Mouse (Mus musculus) cortical plate, adult 2 months (tissue): ENCODE results near the gene Cd86. TPM values are rescaled to one million over a fixed set of nuclear protein-coding genes. Genes with fewer than 3 reads are reported as not detected.
A peak's percentile ranks its signal among the peaks of the same experiment; 100 is the strongest.

ENCODE experiments used
- H3K27ac ChIP-seq: fragments of 200-500 bp; 2 replicates; pipeline ENCODE4 v1.5.1; 2012; ENCODE audit warnings: low read length, control low read depth, inconsistent platforms; ENCODE audit not compliant: insufficient read depth
- H3K4me1 ChIP-seq: fragments of 200-500 bp; 2 replicates; pipeline ENCODE4 v1.6.1; 2011; ENCODE audit warnings: low read length; ENCODE audit not compliant: control insufficient read depth, insufficient read depth
- H3K4me3 ChIP-seq: fragments of 200-500 bp; 2 replicates; pipeline ENCODE4 v1.5.1; 2011; ENCODE audit warnings: mild to moderate bottlenecking, low read length, control low read depth; ENCODE audit not compliant: insufficient read depth
- CTCF ChIP-seq: fragments of 200-500 bp; IDR thresholded peaks from 2 replicates; pipeline ENCODE4 v1.5.1; 2011; ENCODE audit warnings: mild to moderate bottlenecking, control low read depth, low read length; ENCODE audit not compliant: insufficient read depth; ENCODE audit errors: extremely low read depth
- POLR2A ChIP-seq: fragments of 200-500 bp; IDR thresholded peaks from 2 replicates; pipeline ENCODE4 v1.6.1; 2011; ENCODE audit warnings: mild to moderate bottlenecking, low read length, control low read depth; ENCODE audit not compliant: insufficient read depth; ENCODE audit errors: extremely low read depth
- polyA plus RNA-seq: library from polyadenylated mRNA; depleted of rRNA; stranded (reverse); fragments of >200 nt; gene quantifications from 2 replicates; pipeline ENCODE4 v1.2.3, GENCODE M21; 2012

Cd86 gene
- polyA plus RNA-seq, 1 experiment = 3.2 TPM

- H3K4me3 ChIP-seq = no peak overlapping the region
- no peaks in the 10 kb centered on the region for H3K4me1 ChIP-seq
Observed at GRCm38 (mm10) chr16:36636800-36637199, 29.1 kb downstream of the Cd86 start.

GRCm38 (mm10) chr16:36634971-36635710 is 30.7 kb downstream of the Cd86 start:
- Histone ChIP-seq H3K4me3 (no peak overlapping the region), H3K27ac (no peak overlapping the region), H3K4me1 (no peaks in the 10 kb centered on the region)
- no peak for TF ChIP-seq CTCF
- no peak for TF ChIP-seq POLR2A

More at GRCm38 (mm10) chr16:36636800-36637199, 29.1 kb downstream of the Cd86 start:
- TF ChIP-seq CTCF = no peak
- no peak for TF ChIP-seq POLR2A
- no peak overlapping the region for H3K27ac ChIP-seq

DNA sequence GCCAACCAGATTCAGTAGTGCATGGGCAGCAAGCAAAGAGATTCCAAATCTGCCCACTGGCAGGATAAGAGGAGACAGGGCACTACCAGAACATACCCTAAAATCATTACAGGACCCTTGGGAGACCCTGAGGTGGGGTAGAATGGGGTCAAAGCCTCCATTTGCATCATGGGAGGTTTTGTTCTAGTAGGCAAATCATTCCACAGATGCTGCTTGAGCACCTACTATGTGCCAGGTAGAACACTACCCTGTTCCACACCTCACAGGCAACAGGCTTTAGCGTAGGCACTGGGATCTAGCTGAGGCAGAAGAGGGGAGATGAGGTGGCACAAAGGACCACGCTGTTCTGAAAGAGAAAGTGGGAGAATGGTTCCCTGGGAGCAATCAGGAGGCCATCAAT is 31.5 kb downstream of the Cd86 start:
- Histone ChIP-seq H3K4me1 (no peaks in the 10 kb centered on the region), H3K27ac (no peak overlapping the region), H3K4me3 (no peak overlapping the region)
- TF ChIP-seq CTCF = no peak
- no peak for TF ChIP-seq POLR2A

DNA sequence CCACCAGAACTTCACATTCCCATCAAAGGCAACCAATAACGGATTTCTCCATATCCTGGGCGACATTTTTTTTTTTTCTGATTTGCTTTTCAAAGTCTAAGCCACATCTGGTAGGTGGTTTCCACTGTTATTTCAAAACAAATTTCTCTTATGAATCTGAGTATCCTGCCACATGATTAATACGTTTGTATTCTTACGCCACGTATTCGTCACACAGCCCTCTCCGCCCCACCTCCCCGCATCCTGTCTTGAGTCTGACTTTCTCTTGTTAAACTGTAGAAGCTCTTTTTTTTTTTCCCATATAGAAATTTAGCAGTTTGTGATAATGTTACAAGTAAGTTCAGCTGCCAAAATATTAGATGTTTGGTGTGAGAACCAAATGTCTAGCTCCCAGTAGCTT is 33.7 kb downstream of the Cd86 start:
- Histone ChIP-seq H3K27ac (no peak overlapping the region), H3K4me1 (no peaks in the 10 kb centered on the region), H3K4me3 (no peak overlapping the region)
- TF ChIP-seq CTCF (no peak), POLR2A (no peak)

- Histone ChIP-seq H3K4me1 (no peaks in the 10 kb centered on the region), H3K4me3 (no peak overlapping the region), H3K27ac (no peak overlapping the region)
- TF ChIP-seq CTCF = no peak
- no peak for TF ChIP-seq POLR2A
Observed at GRCm38 (mm10) chr16:36631607-36632006, 34.3 kb downstream of the Cd86 start.

GRCm38 (mm10) chr16:36627740-36628139 is 38.1 kb downstream of the Cd86 start:
- Histone ChIP-seq H3K4me3 (no peak overlapping the region), H3K4me1 (no peaks in the 10 kb centered on the region), H3K27ac (no peak overlapping the region)
- no peak for TF ChIP-seq POLR2A

GRCm38 (mm10) chr16:36626567-36627197 is 39.2 kb downstream of the Cd86 start:
- TF ChIP-seq POLR2A (no peak), CTCF (no peak)
- Histone ChIP-seq H3K27ac (no peak overlapping the region), H3K4me3 (no peak overlapping the region), H3K4me1 (no peaks in the 10 kb centered on the region)

- TF ChIP-seq CTCF (no peak), POLR2A (no peak)
- H3K4me3 ChIP-seq = no peak overlapping the region
- H3K27ac ChIP-seq = no peak overlapping the region
- no peaks in the 10 kb centered on the region for H3K4me1 ChIP-seq
Observed at GRCm38 (mm10) chr16:36625909-36626308, 40.0 kb downstream of the Cd86 start.

- TF ChIP-seq CTCF = peak; percentile 48
- TF ChIP-seq POLR2A = no peak
- H3K4me3 ChIP-seq = no peak overlapping the region
- H3K4me1 ChIP-seq = no peaks in the 10 kb centered on the region
- no peak overlapping the region for H3K27ac ChIP-seq
Observed at GRCm38 (mm10) chr16:36622320-36622719, 43.6 kb downstream of the Cd86 start.

- TF ChIP-seq POLR2A = no peak
- TF ChIP-seq CTCF = no peak
- Histone ChIP-seq H3K27ac (no peak overlapping the region), H3K4me3 (no peak overlapping the region), H3K4me1 (no peaks in the 10 kb centered on the region)
Observed at GRCm38 (mm10) chr16:36621108-36621507, 44.8 kb downstream of the Cd86 start.
